In genomic region chr3:87409196-87409935, GRCm38 (mm10) we compare ENCODE assay signal across 32 mouse cellular contexts. TPM values are rescaled to one million over a fixed set of nuclear protein-coding genes. Genes with fewer than 3 reads are reported as not detected.
DNase-seq lines count a peak whose midpoint lies in the region; ATAC-seq and TF ChIP-seq lines count a peak whose summit lies in the region.
"Had no signal": no experiment of that assay in that cellular context is flagged by ENCODE, and none has a peak within 500 bp of the region (broad histone marks: within the 10 kb centered on the region; RNA-seq: fewer than 3 reads in every experiment).

No protein-coding gene starts in this region.

- no peak for TF ChIP-seq EP300 in ES-Bruce4 (IDR thresholded peaks at IDR 0.05; ENCODE audit: insufficient read depth, low read depth, low read length)

- H3K27ac ChIP-seq in intestine, embryonic 14.5 days (ENCODE audit: low read depth) = no peak overlapping the region
- H3K27ac ChIP-seq in intestine, embryonic 16.5 days (ENCODE audit: low read length) = no peak overlapping the region
- H3K27ac ChIP-seq in ES-Bruce4 (ENCODE audit: insufficient read depth, low read length) = peak overlapping the region; percentile 39; the same call in 1 of the 2 replicates
- no peak overlapping the region for H3K27ac ChIP-seq in midbrain, embryonic 14.5 days (replicated peaks; ENCODE audit: low read depth, low read length)
- H3K27ac ChIP-seq: embryonic facial prominence, embryonic 12.5 days; gastrocnemius, adult 2 months; intestine, embryonic 15.5 days; limb, embryonic 12.5 days; liver, embryonic 15.5 days; midbrain, embryonic 15.5 days; stomach, embryonic 15.5 days had no signal

- no peaks in the 10 kb centered on the region for H3K27me3 ChIP-seq in intestine, embryonic 14.5 days (replicated peaks; ENCODE audit: control insufficient read depth, insufficient read depth, low read length)
- H3K27me3 ChIP-seq in intestine, embryonic 16.5 days (replicated peaks; ENCODE audit: control insufficient read depth, insufficient read depth, low read length) = no peaks in the 10 kb centered on the region
- no peaks in the 10 kb centered on the region for H3K27me3 ChIP-seq in ES-Bruce4 (ENCODE audit: control insufficient read depth, insufficient read depth, low read length, poor library complexity, severe bottlenecking)
- H3K27me3 ChIP-seq in midbrain, embryonic 14.5 days (ENCODE audit: control insufficient read depth, insufficient read depth, low read length) = no peaks in the 10 kb centered on the region
- H3K27me3 ChIP-seq: CH12.LX; intestine, embryonic 15.5 days; limb, embryonic 12.5 days; liver, embryonic 15.5 days; midbrain, embryonic 15.5 days; stomach, embryonic 15.5 days had no signal

- H3K4me1 ChIP-seq in intestine, embryonic 14.5 days (replicated peaks; ENCODE audit: control insufficient read depth, insufficient read depth, low read length) = no peaks in the 10 kb centered on the region
- no peaks in the 10 kb centered on the region for H3K4me1 ChIP-seq in intestine, embryonic 16.5 days (ENCODE audit: control insufficient read depth, insufficient read depth, low read length)
- no peaks in the 10 kb centered on the region for H3K4me1 ChIP-seq in ES-Bruce4 (ENCODE audit: control insufficient read depth, insufficient read depth, low read length)
- H3K4me1 ChIP-seq in midbrain, embryonic 14.5 days (ENCODE audit: control insufficient read depth, insufficient read depth, low read length) = no peaks in the 10 kb centered on the region
- H3K4me1 ChIP-seq: embryonic facial prominence, embryonic 12.5 days; intestine, embryonic 15.5 days; limb, embryonic 12.5 days; liver, embryonic 15.5 days; midbrain, embryonic 15.5 days; stomach, embryonic 15.5 days had no signal

- H3K4me2 ChIP-seq in intestine, embryonic 14.5 days (ENCODE audit: low read length) = no peak overlapping the region
- no peak overlapping the region for H3K4me2 ChIP-seq in intestine, embryonic 16.5 days (ENCODE audit: low read depth, low read length)
- no peak overlapping the region for H3K4me2 ChIP-seq in midbrain, embryonic 14.5 days (ENCODE audit: low read length)
- H3K4me2 ChIP-seq: embryonic facial prominence, embryonic 12.5 days; heart, embryonic 11.5 days; intestine, embryonic 15.5 days; limb, embryonic 12.5 days; liver, embryonic 15.5 days; lung, embryonic 14.5 days; midbrain, embryonic 15.5 days; stomach, embryonic 15.5 days had no signal

- H3K36me3 ChIP-seq in intestine, embryonic 14.5 days (ENCODE audit: control insufficient read depth, insufficient read depth, low read length) = no peaks in the 10 kb centered on the region
- H3K36me3 ChIP-seq in intestine, embryonic 16.5 days (ENCODE audit: control insufficient read depth, insufficient read depth, low read length) = no peaks in the 10 kb centered on the region
- no peaks in the 10 kb centered on the region for H3K36me3 ChIP-seq in ES-Bruce4 (ENCODE audit: control insufficient read depth, insufficient read depth, low read length, poor library complexity, severe bottlenecking)
- no peaks in the 10 kb centered on the region for H3K36me3 ChIP-seq in midbrain, embryonic 14.5 days (ENCODE audit: control insufficient read depth, insufficient read depth, low read length)
- H3K36me3 ChIP-seq: embryonic facial prominence, embryonic 12.5 days; intestine, embryonic 15.5 days; limb, embryonic 12.5 days; liver, embryonic 15.5 days; midbrain, embryonic 15.5 days; stomach, embryonic 15.5 days had no signal

- no peak overlapping the region for H3K4me3 ChIP-seq in intestine, embryonic 14.5 days (ENCODE audit: low read depth, low read length)
- no peak overlapping the region for H3K4me3 ChIP-seq in intestine, embryonic 16.5 days (ENCODE audit: low read length)
- H3K4me3 ChIP-seq in ES-Bruce4 (ENCODE audit: low read depth, low read length) = no peak overlapping the region
- no peak overlapping the region for H3K4me3 ChIP-seq in midbrain, embryonic 14.5 days (replicated peaks; ENCODE audit: low read depth, low read length)
- H3K4me3 ChIP-seq: embryonic facial prominence, embryonic 12.5 days; gastrocnemius, adult 2 months; intestine, embryonic 15.5 days; limb, embryonic 12.5 days; liver, embryonic 15.5 days; midbrain, embryonic 15.5 days; stomach, embryonic 15.5 days had no signal

- DNase-seq in intestine, embryonic 14.5 days (ENCODE audit: low spot score) = peak; percentile 33
- peak; percentile 87 for DNase-seq in R1 (ENCODE audit: low read depth, low spot score)
- DNase-seq in urinary bladder, postnatal 36 days (ENCODE audit: low spot score in 2 of 2) = no peak
- no peak for DNase-seq in cerebellum, adult 8-10 months
- no peak for DNase-seq in midbrain, embryonic 14.5 days
- DNase-seq: adrenal gland, adult 8-10 months; cerebellum, adult 11 months; cerebellum, adult 9-11 months; embryo, embryonic 11 days; gastrocnemius, adult 2 months; gastrocnemius, postnatal 36 days; heart, adult 18-20 months; kidney, adult 9 months; kidney, postnatal 14 days; lung, embryonic 14.5 days; lung, postnatal 14 days; right cerebral cortex, postnatal 25 days; thymus, postnatal 25 days had no signal

- H3K9ac ChIP-seq in intestine, embryonic 14.5 days (ENCODE audit: low read length) = no peak overlapping the region
- no peak overlapping the region for H3K9ac ChIP-seq in intestine, embryonic 16.5 days (ENCODE audit: low read depth, low read length)
- H3K9ac ChIP-seq in ES-Bruce4 (ENCODE audit: low read depth, poor library complexity, severe bottlenecking) = no peak overlapping the region
- no peak overlapping the region for H3K9ac ChIP-seq in midbrain, embryonic 14.5 days (replicated peaks; ENCODE audit: low read length)
- H3K9ac ChIP-seq: embryonic facial prominence, embryonic 12.5 days; intestine, embryonic 15.5 days; limb, embryonic 12.5 days; liver, embryonic 15.5 days; lung, embryonic 14.5 days; midbrain, embryonic 15.5 days; stomach, embryonic 15.5 days had no signal

- 91% methylated on average over 4 of the region's 4 CpGs for WGBS in intestine, embryonic 14.5 days
- 83% methylated on average over 4 of the region's 4 CpGs for WGBS in intestine, embryonic 16.5 days
- WGBS in midbrain, embryonic 14.5 days = 76% methylated on average over 4 of the region's 4 CpGs

- TF ChIP-seq CTCF in ES-Bruce4 (IDR thresholded peaks at IDR 0.05; ENCODE audit: low read depth, low read length) = no peak

- no peak for TF ChIP-seq POLR2A in ES-Bruce4 (IDR thresholded peaks at IDR 0.05; ENCODE audit: insufficient read depth, low read length)

- H3K9me3 ChIP-seq in intestine, embryonic 14.5 days (ENCODE audit: control insufficient read depth, low read length) = no peaks in the 10 kb centered on the region
- H3K9me3 ChIP-seq in intestine, embryonic 16.5 days (ENCODE audit: control insufficient read depth, low read length) = no peaks in the 10 kb centered on the region
- H3K9me3 ChIP-seq in ES-Bruce4 (replicated peaks; ENCODE audit: control insufficient read depth, insufficient read depth, low read length, poor library complexity, severe bottlenecking) = no peaks in the 10 kb centered on the region
- no peaks in the 10 kb centered on the region for H3K9me3 ChIP-seq in midbrain, embryonic 14.5 days (ENCODE audit: control insufficient read depth, low read length)
- H3K9me3 ChIP-seq: embryonic facial prominence, embryonic 12.5 days; intestine, embryonic 15.5 days; limb, embryonic 12.5 days; liver, embryonic 15.5 days; midbrain, embryonic 15.5 days; stomach, embryonic 15.5 days had no signal

- ATAC-seq in intestine, embryonic 14.5 days (replicated peaks; ENCODE audit: low FRiP score, low TSS enrichment, low read depth) = no peak
- ATAC-seq in intestine, embryonic 16.5 days = no peak
- ATAC-seq in midbrain, embryonic 14.5 days (ENCODE audit: low FRiP score, low TSS enrichment) = no peak
- ATAC-seq: forebrain, embryonic 14.5 days; hindbrain, embryonic 16.5 days; intestine, embryonic 15.5 days; midbrain, embryonic 15.5 days had no signal

RNA-seq across cellular contexts. Expression of gene Fcrl5, which starts 26.2 kb away (rescaled TPM):
- polyA plus RNA-seq in intestine, embryonic 14.5 days (2014; fragmentation: Nextera tagmentation; extraction: Ambion mirVana) = not detected in 2 replicates
- not detected in 2 replicates for polyA plus RNA-seq in intestine, embryonic 16.5 days (2015; fragmentation: Nextera tagmentation; extraction: Ambion mirVana)
- not detected in 2 replicates for polyA plus RNA-seq in ES-Bruce4 (2011; ENCODE audit: insufficient read depth, insufficient read length, low read depth, missing spikeins)
- polyA plus RNA-seq in midbrain, embryonic 14.5 days (2014; fragmentation: Nextera tagmentation; extraction: Ambion mirVana) = not detected in 2 replicates
- polyA plus RNA-seq: C2C12; embryonic facial prominence, embryonic 12.5 days; forebrain, embryonic 14.5 days; heart, embryonic 11.5 days; hindbrain, embryonic 16.5 days; intestine, embryonic 15.5 days; limb, embryonic 12.5 days; liver, embryonic 15.5 days; lung, embryonic 14.5 days; midbrain, embryonic 15.5 days; neural tube, embryonic 11.5 days; stomach, embryonic 15.5 days had no signal

RNA-seq across cellular contexts. Expression of gene Fcrl1, which starts 33.2 kb away (rescaled TPM):
- polyA plus RNA-seq in intestine, embryonic 14.5 days (2014; fragmentation: Nextera tagmentation; extraction: Ambion mirVana) = 0.09 and 0.39 TPM in 2 replicates
- polyA plus RNA-seq in intestine, embryonic 16.5 days (2015; fragmentation: Nextera tagmentation; extraction: Ambion mirVana) = 0.59 and 0.61 TPM in 2 replicates
- not detected in 2 replicates for polyA plus RNA-seq in ES-Bruce4 (2011; ENCODE audit: insufficient read depth, insufficient read length, low read depth, missing spikeins)
- 0.13 TPM in 1 of 2 replicates, not detected in the other for polyA plus RNA-seq in midbrain, embryonic 14.5 days (2014; fragmentation: Nextera tagmentation; extraction: Ambion mirVana)
- polyA plus RNA-seq: C2C12; heart, embryonic 11.5 days; limb, embryonic 12.5 days; lung, embryonic 14.5 days; midbrain, embryonic 15.5 days; neural tube, embryonic 11.5 days had no signal

RNA-seq across cellular contexts. Expression of gene Cd5l, which starts 51.7 kb away (rescaled TPM):
- polyA plus RNA-seq in intestine, embryonic 14.5 days (2014; fragmentation: Nextera tagmentation; extraction: Ambion mirVana) = 0.11 TPM in 1 of 2 replicates, not detected in the other
- 0.58 and 1.1 TPM in 2 replicates for polyA plus RNA-seq in intestine, embryonic 16.5 days (2015; fragmentation: Nextera tagmentation; extraction: Ambion mirVana)
- not detected in 2 replicates for polyA plus RNA-seq in ES-Bruce4 (2011; ENCODE audit: insufficient read depth, insufficient read length, low read depth, missing spikeins)
- not detected in 2 replicates for polyA plus RNA-seq in midbrain, embryonic 14.5 days (2014; fragmentation: Nextera tagmentation; extraction: Ambion mirVana)
- polyA plus RNA-seq: C2C12; limb, embryonic 12.5 days; neural tube, embryonic 11.5 days had no signal

Comparison
In these comparisons a context has a peak if more than half of its experiments do, and no peak if none do; other contexts are left out.
1. DNase-seq: peak in intestine, embryonic 14.5 days (single experiment) and R1 (single experiment); none in urinary bladder, postnatal 36 days (0 of 2), cerebellum, adult 8-10 months (single experiment) and midbrain, embryonic 14.5 days (single experiment).